Mouse (Mus musculus): ENCODE results near the gene Thoc3. TPM values are rescaled to one million over a fixed set of nuclear protein-coding genes. Genes with fewer than 3 reads are reported as not detected.

Thoc3 gene
- 10 to 100 TPM; 19.5 to 22.8 TPM for total RNA-seq (2023)

DNA sequence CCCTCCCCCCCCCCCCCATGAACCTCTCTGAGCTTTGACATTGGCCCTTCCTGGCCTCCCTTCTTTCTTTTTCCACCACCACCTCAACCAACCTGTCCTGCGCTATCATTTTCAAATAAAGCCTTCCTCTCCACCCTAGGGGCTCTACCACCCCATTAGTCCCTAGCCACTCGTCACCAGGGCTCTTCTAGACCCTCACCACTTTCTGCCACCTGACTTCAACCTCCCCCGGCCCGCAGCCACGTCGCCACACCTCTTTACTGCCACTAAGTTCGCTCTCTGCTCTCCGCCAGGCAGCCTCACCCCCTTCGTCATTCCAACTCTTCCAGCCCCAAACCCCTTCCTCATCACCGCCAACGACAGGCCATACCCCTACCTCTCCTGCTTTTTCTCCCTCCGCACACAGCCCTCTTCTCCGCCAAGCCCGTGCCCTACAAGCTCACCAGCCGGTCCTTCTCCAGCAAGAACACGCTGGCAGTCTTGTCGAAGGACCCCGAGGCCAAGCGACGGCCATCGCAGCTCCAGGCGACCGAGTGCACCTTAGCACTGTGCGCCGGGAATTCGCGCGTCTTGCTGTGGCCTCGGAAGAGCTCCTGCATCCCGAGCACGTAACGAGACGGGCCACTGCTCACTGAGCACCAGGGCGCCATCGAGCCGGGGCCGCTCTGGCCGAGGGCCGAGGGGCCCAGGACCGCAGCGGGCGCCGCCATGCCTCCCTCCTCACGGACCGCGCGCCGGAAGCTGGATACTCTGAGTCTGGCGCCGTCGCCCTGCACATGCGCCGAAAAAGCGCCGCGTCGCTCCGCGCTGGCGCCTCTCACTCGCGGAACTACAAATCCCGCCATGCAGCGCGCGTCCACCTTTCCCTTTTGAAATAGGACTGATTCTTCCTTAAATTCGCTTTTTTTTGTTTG is at the start of gene Thoc3:
TSS of gene Thoc3 (minus strand) at position 752 of the 914 bp plus-strand sequence.

DNA sequence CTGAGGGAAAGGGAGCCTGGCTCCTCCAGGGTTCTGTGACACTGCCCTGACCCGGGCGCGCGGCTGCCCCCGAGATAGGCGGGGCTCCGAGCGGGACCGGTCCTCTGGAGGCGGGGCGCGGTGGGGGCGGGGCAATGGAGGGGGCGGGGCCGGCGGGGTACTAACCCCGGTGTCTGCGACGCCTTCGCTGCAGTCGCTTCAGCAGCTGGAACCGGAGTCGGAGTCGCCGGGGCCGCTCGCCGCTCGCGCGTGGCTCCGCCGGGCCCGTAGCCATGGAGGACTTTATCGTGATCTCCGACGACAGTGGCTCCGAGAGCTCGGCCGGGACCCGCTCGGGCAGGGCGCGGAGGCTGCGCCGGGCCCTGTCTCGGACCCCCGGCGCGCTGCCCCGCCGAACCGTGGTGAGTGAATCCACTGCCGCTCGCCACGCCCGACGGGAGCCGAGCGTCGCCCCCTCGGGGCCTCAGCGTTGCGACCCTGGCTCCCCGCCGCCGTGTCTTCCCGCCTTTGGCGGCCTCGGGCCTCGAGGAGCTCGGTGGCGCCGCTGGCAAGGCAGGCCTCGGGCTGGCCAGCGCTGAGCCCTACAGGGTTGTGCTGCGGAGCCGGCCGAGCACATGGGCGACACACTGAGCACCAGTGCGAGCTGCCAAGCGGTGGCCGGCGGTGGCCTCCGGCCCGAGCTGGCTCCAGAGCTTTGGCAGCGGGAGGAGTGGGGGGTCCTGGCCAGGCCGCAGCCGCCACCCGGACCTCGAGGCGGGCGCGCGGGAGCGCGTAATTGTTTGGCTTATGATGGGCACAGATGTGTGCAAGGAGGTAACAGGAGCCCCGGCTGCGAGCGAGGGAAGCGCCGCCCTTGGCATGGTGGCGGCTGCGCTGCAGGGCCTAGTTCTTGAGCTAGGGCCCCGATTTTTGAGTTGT is 35.2 kb upstream of the Thoc3 start, which contains the start of gene Simc1:
TSS of gene Simc1 (plus strand) at position 176 of the 918 bp plus-strand sequence.

Other genes starting within 250 kb of the Thoc3 start
- 1 to 10 TPM; 4.0 to 4.1 TPM for gene Cplx2, start 97.5 kb downstream of the Thoc3 start, total RNA-seq (2023)
- 1 to 10 TPM; 5.4 to 7.9 TPM for gene Simc1, start 34.9 kb upstream of the Thoc3 start, total RNA-seq (2023)
- gene 4833439L19Rik, start 96.6 kb upstream of the Thoc3 start, total RNA-seq (2023) = 10 to 100 TPM; 56.1 to 56.8 TPM
- gene Arl10, start 106.2 kb upstream of the Thoc3 start, total RNA-seq (2023) = 10 to 100 TPM; 22.1 to 24.3 TPM
- gene Nop16, start 121.2 kb upstream of the Thoc3 start, total RNA-seq (2023) = 10 to 100 TPM; 13.4 to 16.0 TPM
- 10 to 100 TPM; 93.5 to 98.7 TPM for gene Higd2a, start 121.4 kb upstream of the Thoc3 start, total RNA-seq (2023)
- gene Cltb, start 142.5 kb upstream of the Thoc3 start, total RNA-seq (2023) = 10 to 100 TPM; 24.2 to 26.4 TPM
- 10 to 100 TPM; 39.6 to 43.9 TPM for gene Faf2, start 152.9 kb upstream of the Thoc3 start, total RNA-seq (2023)
- 100 to 1,000 TPM; 133 to 136 TPM for gene Rnf44, start 225.1 kb upstream of the Thoc3 start, total RNA-seq (2023)
- gene Cdhr2, start 232.6 kb upstream of the Thoc3 start, total RNA-seq (2023) = not detected

Measured in monocyte, adult 59 days (primary cell).